Mouse (Mus musculus): Measurements from ENCODE around the gene Ttc38.

Gene Ttc38

DNA sequence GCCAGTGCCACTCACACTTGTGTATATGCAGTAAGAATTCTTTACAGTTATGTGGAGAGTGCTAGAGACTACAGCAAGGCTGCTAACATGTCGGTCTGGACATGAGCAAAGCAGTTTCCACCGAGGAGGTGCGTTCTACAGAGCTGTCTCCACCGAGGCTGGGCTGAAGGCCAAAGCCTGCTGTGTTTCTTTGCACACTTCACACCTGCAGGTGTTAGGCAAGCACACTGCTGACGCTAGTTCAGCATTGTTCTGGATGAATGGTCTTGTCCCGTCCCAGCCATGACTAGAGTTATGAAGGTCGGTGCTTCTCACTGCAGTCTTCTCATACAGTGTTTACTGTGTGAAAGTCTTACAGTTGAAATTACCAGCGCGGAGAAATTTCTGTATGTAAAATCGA lies 59.9 kb downstream of the Ttc38 start:
- DNase-seq (ENCODE audit: extremely low read depth, insufficient read length, low spot score), result no peak

DNA sequence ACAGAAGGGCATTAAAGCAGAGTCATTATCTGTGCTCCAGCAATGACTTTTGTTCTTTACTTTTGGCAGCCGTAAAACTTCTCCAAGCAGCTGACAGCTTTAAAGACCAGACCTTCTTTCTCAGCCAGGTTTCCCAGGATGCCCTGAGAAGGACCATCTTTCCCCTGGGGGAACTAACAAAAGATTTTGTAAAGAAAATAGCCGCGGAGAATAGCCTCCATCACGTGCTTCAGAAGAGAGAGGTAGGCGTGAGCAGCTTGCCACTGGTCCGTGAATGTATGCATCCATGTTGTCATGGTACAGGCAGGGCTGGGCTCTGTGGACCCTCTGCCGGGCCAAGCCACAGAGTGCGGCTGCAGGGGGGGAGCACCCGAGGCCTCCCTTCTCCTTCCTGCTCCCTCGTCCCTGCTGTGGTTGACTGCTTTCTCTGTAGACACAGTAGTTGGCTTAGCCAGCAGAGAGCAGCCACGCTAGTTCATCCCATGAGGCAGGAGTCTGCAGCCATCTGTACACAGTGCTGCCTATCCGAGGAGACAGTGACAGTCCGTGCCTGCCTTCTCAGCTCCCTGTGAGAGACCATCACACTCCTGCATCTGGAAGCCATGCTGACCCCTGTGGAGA lies 60.5 kb downstream of the Ttc38 start:
- DNase-seq (ENCODE audit: extremely low read depth, insufficient read length, low spot score), result no peak

DNA sequence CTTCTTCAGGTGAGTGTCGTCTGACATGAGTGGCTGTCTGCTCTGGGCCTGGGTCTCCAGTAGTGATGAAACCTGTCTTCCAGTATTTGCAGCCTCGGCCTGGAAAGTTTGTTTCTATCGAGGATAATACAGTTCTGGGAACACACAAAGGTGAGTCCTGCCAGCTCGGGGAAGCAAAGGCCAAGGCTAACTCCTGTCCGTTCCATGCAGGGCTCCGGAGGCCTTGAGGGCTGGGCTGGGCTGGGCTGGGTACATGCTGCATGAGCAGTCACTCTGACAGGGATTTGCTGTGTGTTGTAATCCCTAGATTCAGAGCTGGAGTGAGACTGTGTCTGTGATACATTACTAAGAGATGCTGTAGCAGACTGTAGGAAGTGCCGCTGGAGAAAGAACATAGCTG lies 61.8 kb downstream of the Ttc38 start:
- no peak for DNase-seq (ENCODE audit: extremely low read depth, insufficient read length, low spot score)

DNA sequence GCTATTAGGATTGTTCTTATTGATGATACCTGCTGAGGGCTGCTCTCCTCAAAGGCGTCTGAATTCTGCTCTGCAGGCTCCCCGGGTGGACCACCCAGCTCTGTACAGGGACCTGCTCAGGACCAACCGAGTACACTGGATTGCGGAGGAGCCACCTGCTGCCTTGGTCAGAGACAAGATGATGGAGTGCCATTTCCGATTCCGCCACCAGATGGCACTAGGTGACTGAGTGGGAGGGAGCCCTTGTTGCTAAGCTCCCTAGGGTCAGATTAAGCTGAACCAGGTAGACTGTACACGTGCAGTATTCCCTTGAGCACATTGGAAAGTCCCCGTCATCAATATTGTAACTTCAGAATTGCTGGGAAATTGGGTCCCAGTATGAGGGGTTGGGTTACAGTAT lies 64.2 kb downstream of the Ttc38 start:
- DNase-seq (ENCODE audit: extremely low read depth, insufficient read length, low spot score), result no peak

DNA sequence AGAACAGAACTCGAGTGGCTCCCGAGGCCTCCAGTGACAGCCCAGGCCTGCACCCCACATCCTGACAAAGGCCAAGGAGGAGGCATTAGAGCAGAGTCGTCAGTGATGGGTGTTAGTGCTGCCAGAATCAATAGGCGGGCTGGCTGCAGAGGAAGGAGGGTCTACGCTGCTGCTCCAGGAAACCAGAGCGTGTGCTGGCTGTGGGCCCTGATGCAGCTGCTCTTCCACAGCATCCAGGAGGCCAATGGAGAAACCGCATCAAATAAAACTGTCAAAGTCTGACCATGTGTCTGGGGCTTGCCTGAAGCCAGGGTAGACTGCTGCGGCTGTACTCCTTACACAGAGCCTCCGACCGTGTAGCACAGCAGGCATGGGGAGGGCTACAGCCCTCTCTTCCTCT lies 65.0 kb downstream of the Ttc38 start:
- DNase-seq (ENCODE audit: extremely low read depth, insufficient read length, low spot score), result no peak

DNA sequence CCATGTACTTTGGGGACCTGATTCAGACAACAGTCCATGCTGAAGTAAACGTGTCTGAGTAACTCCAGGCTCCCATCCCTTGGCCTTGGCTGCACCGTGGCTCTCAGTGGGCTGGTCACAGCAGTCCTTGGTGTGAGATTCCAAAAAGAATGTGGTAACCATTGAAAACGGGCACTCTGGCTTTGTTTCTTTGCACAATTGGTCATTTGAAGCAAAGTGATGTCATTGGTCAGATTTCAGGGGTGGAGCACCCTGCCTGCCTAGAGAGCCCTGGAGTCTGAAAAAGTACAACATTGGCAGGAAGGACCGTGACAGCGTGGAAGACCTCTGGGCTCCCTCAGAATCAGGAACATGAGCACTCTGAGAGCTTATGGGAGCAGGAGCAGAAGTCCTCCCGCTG lies 67.3 kb downstream of the Ttc38 start:
- DNase-seq (ENCODE audit: extremely low read depth, insufficient read length, low spot score), result no peak

DNA sequence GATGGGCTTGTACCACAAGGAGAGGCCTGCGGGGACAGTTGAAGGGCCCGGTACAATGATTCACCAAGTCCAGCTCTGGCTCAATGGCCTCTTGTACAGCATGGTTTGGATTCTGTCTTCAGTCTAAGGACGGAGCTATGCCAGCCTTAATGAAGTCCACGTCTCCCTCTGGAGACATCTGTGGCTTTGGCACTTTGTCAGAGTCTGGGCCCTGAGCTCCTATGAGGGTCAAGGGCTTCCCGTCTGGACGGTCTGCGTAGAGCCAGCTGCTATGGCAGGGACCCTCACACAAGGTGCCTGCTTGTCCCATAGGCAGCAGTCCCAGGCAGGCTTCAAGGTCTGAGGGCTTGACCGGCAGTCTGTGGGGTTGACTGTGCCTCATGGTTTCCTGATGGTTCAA lies 68.2 kb downstream of the Ttc38 start:
- DNase-seq (ENCODE audit: extremely low read depth, insufficient read length, low spot score), result no peak

DNA sequence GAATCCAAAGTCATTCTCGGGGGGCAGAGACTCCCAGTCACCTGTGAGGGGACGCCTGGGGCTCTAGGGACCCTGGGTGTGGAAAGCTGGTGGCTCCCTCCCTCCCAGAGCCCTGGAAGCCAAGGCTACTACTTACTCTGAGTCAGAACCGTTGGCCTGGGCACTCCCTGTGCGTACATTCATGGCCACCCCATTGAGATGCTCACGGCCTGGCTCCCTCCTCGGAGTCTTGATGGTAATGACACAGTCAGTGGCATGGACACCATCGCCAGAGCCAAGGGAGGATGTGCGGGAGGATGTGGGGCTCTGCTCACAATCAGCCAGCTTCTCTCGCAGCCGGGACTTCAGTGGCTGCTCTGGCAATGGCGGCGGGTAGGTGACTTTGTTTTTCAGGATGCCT lies 68.7 kb downstream of the Ttc38 start:
- no peak for DNase-seq (ENCODE audit: extremely low read depth, insufficient read length, low spot score)

DNA sequence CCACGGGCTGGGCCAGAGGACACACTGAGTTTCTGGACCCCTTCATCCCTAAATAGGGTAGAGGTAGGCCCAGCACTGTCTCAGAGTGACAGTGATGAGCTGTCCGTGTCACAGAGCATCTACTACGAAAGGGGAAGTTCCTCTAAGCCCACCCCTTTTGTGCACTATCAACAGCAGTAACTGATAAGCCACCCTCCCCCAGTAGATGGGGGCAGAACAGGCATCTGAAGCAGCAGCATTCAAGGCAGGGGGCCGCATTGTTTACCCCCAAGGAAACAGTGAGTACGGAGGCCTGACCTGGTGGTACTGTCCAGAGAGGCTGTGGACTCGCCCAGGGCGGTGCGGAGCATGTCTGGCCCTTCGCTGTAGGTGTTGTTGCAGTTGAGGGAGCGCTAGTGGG lies 70.4 kb downstream of the Ttc38 start:
- no peak for DNase-seq (ENCODE audit: extremely low read depth, insufficient read length, low spot score)

DNA sequence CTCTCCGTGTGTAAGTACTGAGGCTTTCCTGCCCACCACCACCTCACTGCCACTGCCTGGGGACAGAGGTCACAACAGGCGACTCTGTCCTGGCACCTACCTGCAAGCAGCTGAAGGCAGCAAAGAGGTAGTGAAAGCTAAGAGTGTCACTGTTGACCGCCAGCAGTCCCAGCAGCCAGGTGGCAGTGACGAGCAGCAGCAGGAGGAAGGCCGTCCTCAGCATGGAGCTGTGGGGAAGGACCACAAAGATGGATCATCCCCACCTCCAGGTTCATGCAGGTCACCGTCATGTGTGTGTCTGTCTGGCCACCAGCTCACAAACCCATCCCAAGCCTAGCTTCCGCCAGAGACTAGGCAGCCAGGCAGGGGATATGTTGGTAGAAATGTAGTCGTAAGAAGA lies 71.7 kb downstream of the Ttc38 start:
- DNase-seq (ENCODE audit: extremely low read depth, insufficient read length, low spot score), result peak; percentile 47

All from 3134 (cell line).